Mouse (Mus musculus) neural tube, embryonic 15.5 days (tissue): ENCODE measurements around the gene Pramel7. TPM values are rescaled to one million over a fixed set of nuclear protein-coding genes. Genes with fewer than 3 reads are reported as not detected.
"Not testable (repeated sequence)": the region's sequence is repeated elsewhere in the genome, so short reads cannot be mapped to it uniquely, and the experiment has no call there.

Experiments
- ATAC-seq: fragments of 200-750 bp; cut with Nextera tagmentation; 2 replicates; pipeline ENCODE4 v1.8.0; 2017; ENCODE audit warnings: mild to moderate bottlenecking, moderate TSS enrichment, moderate library complexity; ENCODE audit not compliant: low FRiP score
- H3K27ac ChIP-seq: fragments of 300-500 bp; sonication (generic); replicated peaks from 2 replicates; pipeline ENCODE4 v1.5.1; 2015; ENCODE audit warnings: mild to moderate bottlenecking, inconsistent platforms
- H3K27me3 ChIP-seq: fragments of 300-500 bp; sonication (generic); replicated peaks from 2 replicates; pipeline ENCODE4 v1.6.1; 2015; ENCODE audit warnings: inconsistent platforms
- H3K36me3 ChIP-seq: fragments of 300-500 bp; sonication (generic); 2 replicates; pipeline ENCODE4 v1.6.1; 2015; ENCODE audit warnings: inconsistent platforms
- H3K4me1 ChIP-seq: fragments of 300-500 bp; sonication (generic); 2 replicates; pipeline ENCODE4 v1.6.1; 2015; ENCODE audit warnings: inconsistent platforms
- H3K4me2 ChIP-seq: fragments of 300-500 bp; sonication (generic); 2 replicates; pipeline ENCODE4 v1.6.1; 2015; ENCODE audit warnings: inconsistent platforms, mild to moderate bottlenecking, moderate library complexity
- H3K4me3 ChIP-seq: fragments of 300-500 bp; sonication (generic); replicated peaks from 2 replicates; pipeline ENCODE4 v1.5.1; 2015; ENCODE audit warnings: mild to moderate bottlenecking, inconsistent platforms
- H3K9ac ChIP-seq: fragments of 300-500 bp; sonication (generic); replicated peaks from 2 replicates; pipeline ENCODE4 v1.6.1; 2015; ENCODE audit warnings: mild to moderate bottlenecking, inconsistent platforms
- H3K9me3 ChIP-seq: fragments of 300-500 bp; sonication (generic); replicated peaks from 2 replicates; pipeline ENCODE4 v1.6.1; 2016; ENCODE audit warnings: inconsistent platforms
- WGBS: fragments of 180-500 bp; shearing (Covaris S2); methylation state at CpG from one replicate; pipeline ENCODE4 v1.1.7; 2015; ENCODE audit warnings: mixed read lengths; 5-methylcytosine and 5-hydroxymethylcytosine counted together
- polyA plus RNA-seq: library from polyadenylated mRNA; unstranded; fragments of >200 nt; fragmentation: Nextera tagmentation; extraction: Ambion mirVana; gene quantifications from 2 replicates; pipeline ENCODE4 v1.2.1, GENCODE M21; 2015

The Pramel7 gene
- not detected in 2 replicates for polyA plus RNA-seq

DNA sequence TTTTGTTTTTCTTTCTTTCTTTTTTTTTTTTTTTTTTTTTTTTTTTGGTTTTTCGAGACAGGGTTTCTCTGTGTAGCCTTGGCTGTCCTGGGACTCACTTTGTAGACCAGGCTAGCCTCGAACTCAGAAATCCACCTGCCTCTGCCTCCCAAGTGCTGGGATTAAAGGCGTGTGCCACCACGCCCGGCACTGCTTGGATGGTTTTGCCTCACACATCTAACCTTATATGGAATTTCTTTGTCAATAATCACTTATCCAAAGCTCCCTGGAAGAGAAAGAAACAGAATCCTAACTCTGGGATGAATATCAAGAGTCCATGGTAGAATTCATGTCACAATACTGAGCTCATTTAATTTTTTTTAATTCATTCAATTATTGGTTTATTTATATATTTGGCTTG is at the start of gene Pramel7:
Pramel7 (minus strand) TSS at position 101 of the 400 bp plus-strand sequence.
- not testable (repeated sequence) for H3K4me1 ChIP-seq, ATAC-seq, H3K27me3 ChIP-seq, H3K4me2 ChIP-seq, H3K9me3 ChIP-seq, H3K27ac ChIP-seq, H3K36me3 ChIP-seq, H3K4me3 ChIP-seq, H3K9ac ChIP-seq
- 94% methylated on average over 4 of the region's 5 CpGs for WGBS

DNA sequence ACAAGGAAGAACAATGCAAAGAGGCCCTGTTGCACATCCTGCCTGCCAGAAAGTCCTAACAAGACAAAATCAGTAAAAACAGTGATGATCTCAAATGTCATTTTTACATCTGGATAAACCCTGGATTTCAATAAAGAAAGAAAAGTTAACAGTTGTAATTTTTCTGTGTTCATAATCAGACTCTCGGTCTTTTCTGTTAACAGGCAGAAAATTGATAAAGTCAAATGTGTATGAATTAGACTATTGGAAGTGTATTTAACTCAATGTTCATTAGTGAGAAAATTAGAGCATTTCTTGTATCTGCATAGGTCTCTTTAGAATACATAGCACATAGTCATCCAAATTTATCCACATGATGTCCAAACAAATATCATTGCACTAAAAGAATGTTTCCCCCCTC is 48.5 kb upstream of the Pramel7 start, which contains the start of gene Olfr1128:
Olfr1128 (minus strand) TSS at position 101 of the 400 bp plus-strand sequence.
- WGBS: 98% methylated on average over 1 of the region's 1 CpGs
- no peak for ATAC-seq
- H3K9ac ChIP-seq: no peak within 1 kb of the TSS
- no peak within 1 kb of the TSS for H3K4me2 ChIP-seq
- H3K27ac ChIP-seq: no peak within 1 kb of the TSS
- H3K9me3 ChIP-seq: no peaks in the 10 kb centered on the region
- H3K27me3 ChIP-seq: no peaks in the 10 kb centered on the region
- no peaks in the 10 kb centered on the region for H3K36me3 ChIP-seq
- H3K4me1 ChIP-seq: no peaks in the 10 kb centered on the region
- H3K4me3 ChIP-seq: no peak within 1 kb of the TSS

DNA sequence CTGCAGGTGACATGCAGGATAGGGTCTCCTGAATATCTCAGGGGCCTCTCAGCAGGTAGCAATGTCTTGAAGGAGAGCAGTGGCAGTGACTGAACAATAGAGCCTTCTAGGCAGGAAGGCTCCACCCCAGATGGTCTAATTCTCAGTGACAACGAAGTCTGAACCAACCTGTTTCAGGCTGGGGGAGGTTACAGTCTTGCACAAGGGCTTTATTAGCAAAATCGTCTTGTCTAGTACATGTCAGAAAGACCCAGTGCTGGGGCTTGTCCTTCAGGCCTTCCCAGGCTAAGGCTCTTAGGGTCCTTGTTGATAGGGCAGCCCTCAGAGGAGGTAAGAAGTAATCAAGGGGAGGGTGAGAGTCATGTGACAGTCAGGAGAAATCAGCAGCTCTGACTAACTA is 37.9 kb upstream of the Pramel7 start:
- no peak overlapping the region for H3K27ac ChIP-seq
- H3K36me3 ChIP-seq: no peaks in the 10 kb centered on the region
- no peaks in the 10 kb centered on the region for H3K4me1 ChIP-seq
- no peak overlapping the region for H3K4me2 ChIP-seq
- H3K27me3 ChIP-seq: no peaks in the 10 kb centered on the region
- no peaks in the 10 kb centered on the region for H3K9me3 ChIP-seq
- H3K9ac ChIP-seq: no peak overlapping the region
- no peak for ATAC-seq
- H3K4me3 ChIP-seq: no peak overlapping the region
- WGBS: 75% methylated on average over 2 of the region's 2 CpGs

- no peak for ATAC-seq
- Histone ChIP-seq H3K4me1 (no peaks in the 10 kb centered on the region), H3K36me3 (no peaks in the 10 kb centered on the region), H3K27me3 (no peaks in the 10 kb centered on the region), H3K4me3 (no peak within 1 kb of the TSS), H3K4me2 (no peak within 1 kb of the TSS), H3K9me3 (no peaks in the 10 kb centered on the region), H3K9ac (no peak within 1 kb of the TSS), H3K27ac (no peak within 1 kb of the TSS)
Measured at GRCm38 (mm10) chr2:87531496-87531895, 34.6 kb upstream of the Pramel7 start, which contains the start of gene Olfr153. Gene Olfr153, plus strand, starts transcription at chr2:87531796.

GRCm38 (mm10) chr2:87525899-87526616 is 29.2 kb upstream of the Pramel7 start:
- Histone ChIP-seq H3K4me2 (peak overlapping the region; percentile 53), H3K4me3 (peak overlapping the region; percentile 27)
- 30% methylated on average over 39 of the region's 39 CpGs for WGBS
- H3K36me3 ChIP-seq, H3K27ac ChIP-seq, H3K9me3 ChIP-seq, H3K4me1 ChIP-seq, H3K9ac ChIP-seq, H3K27me3 ChIP-seq: not testable (repeated sequence)
- ATAC-seq: peak; percentile 57; the same call in 1 of the 2 replicates

GRCm38 (mm10) chr2:87520651-87521050 is 23.8 kb upstream of the Pramel7 start:
- 94% methylated on average over 4 of the region's 4 CpGs for WGBS
- Histone ChIP-seq H3K4me3 (no peak overlapping the region), H3K4me2 (no peak overlapping the region), H3K27ac (no peak overlapping the region), H3K4me1 (no peaks in the 10 kb centered on the region), H3K9me3 (no peaks in the 10 kb centered on the region), H3K9ac (no peak overlapping the region), H3K27me3 (no peaks in the 10 kb centered on the region), H3K36me3 (no peaks in the 10 kb centered on the region)
- ATAC-seq: no peak

- no peak overlapping the region for H3K4me2 ChIP-seq
- no peak overlapping the region for H3K4me3 ChIP-seq
- no peak overlapping the region for H3K9ac ChIP-seq
- WGBS: 86% methylated on average over 3 of the region's 3 CpGs
- H3K4me1 ChIP-seq: no peaks in the 10 kb centered on the region
- no peaks in the 10 kb centered on the region for H3K27me3 ChIP-seq
- no peak overlapping the region for H3K27ac ChIP-seq
- ATAC-seq: no peak
- no peaks in the 10 kb centered on the region for H3K9me3 ChIP-seq
- no peaks in the 10 kb centered on the region for H3K36me3 ChIP-seq
Measured at GRCm38 (mm10) chr2:87516581-87516980, 19.7 kb upstream of the Pramel7 start.

DNA sequence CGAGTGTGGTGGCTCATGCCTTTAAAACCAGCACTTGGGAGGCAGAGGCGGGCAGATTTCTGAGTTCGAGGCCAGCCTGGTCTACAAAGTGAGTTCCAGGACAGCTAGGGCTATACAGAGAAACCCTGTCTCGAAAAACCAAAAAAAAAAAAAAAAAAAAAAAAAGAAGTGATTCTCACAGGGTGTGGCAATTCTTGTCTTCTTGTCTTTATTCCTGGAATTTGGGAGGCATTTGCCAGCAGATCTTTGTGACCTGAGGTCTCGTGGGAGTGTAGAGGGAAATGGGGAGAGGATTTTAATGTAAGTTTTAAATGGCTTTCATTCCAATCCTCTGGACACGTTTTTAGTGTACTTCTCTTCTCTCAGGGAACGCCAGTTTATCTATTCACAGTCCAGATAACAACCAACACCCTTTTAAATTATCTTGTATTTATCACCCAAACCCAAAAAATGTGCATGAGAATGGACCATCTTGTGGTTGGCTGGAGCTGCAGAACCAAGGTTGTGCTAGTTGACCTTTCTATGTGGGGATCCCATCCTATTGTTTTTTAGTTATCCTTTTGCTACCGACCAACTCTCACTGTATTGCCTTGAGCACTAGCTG is 18.7 kb upstream of the Pramel7 start:
- Histone ChIP-seq H3K4me1 (no peaks in the 10 kb centered on the region), H3K4me2 (no peak overlapping the region), H3K27me3 (no peaks in the 10 kb centered on the region), H3K36me3 (no peaks in the 10 kb centered on the region), H3K4me3 (no peak overlapping the region), H3K27ac (no peak overlapping the region), H3K9me3 (no peaks in the 10 kb centered on the region), H3K9ac (no peak overlapping the region)
- 88% methylated on average over 8 of the region's 8 CpGs for WGBS
- no peak for ATAC-seq

DNA sequence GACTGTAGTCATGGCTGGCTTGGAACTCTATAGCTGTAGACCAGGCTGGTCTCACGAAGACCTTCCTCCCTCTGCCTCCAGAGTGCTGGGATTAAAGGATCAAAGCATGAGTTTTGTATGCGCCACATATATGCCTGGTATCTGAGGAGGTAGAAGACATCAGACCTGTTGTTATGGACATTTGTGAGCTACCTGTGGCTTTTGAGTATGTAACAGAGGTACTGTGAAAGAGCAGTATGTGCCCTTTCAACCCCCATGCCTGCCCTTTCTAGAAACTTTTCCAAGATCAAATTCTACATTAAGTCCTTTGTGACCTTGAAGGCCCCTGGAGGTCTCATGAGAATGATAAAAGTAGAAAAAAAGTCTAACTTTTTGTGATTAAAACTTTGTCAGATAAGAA is 18.2 kb upstream of the Pramel7 start:
- no peaks in the 10 kb centered on the region for H3K27me3 ChIP-seq
- no peaks in the 10 kb centered on the region for H3K9me3 ChIP-seq
- no peak overlapping the region for H3K27ac ChIP-seq
- H3K36me3 ChIP-seq: no peaks in the 10 kb centered on the region
- no peaks in the 10 kb centered on the region for H3K4me1 ChIP-seq
- no peak overlapping the region for H3K4me3 ChIP-seq
- whole genome bisulfite sequencing: 95% methylated on average over 2 of the region's 2 CpGs
- H3K9ac ChIP-seq: no peak overlapping the region
- no peak for ATAC-seq
- H3K4me2 ChIP-seq: no peak overlapping the region

- H3K9ac ChIP-seq: no peak within 1 kb of the TSS
- no peaks in the 10 kb centered on the region for H3K9me3 ChIP-seq
- WGBS: 94% methylated on average over 6 of the region's 6 CpGs
- no peaks in the 10 kb centered on the region for H3K4me1 ChIP-seq
- no peaks in the 10 kb centered on the region for H3K36me3 ChIP-seq
- no peak within 1 kb of the TSS for H3K27ac ChIP-seq
- no peak for ATAC-seq
- H3K27me3 ChIP-seq: no peaks in the 10 kb centered on the region
- no peak within 1 kb of the TSS for H3K4me3 ChIP-seq
- H3K4me2 ChIP-seq: no peak within 1 kb of the TSS
Measured at GRCm38 (mm10) chr2:87506265-87506664, 9.4 kb upstream of the Pramel7 start, which contains the start of gene Pramel6. Gene Pramel6, plus strand, starts transcription at chr2:87506565.

- WGBS: 80% methylated on average over 2 of the region's 2 CpGs
- no peak overlapping the region for H3K4me2 ChIP-seq
- no peak for ATAC-seq
Measured at GRCm38 (mm10) chr2:87482276-87482675, 14.6 kb downstream of the Pramel7 start.

DNA sequence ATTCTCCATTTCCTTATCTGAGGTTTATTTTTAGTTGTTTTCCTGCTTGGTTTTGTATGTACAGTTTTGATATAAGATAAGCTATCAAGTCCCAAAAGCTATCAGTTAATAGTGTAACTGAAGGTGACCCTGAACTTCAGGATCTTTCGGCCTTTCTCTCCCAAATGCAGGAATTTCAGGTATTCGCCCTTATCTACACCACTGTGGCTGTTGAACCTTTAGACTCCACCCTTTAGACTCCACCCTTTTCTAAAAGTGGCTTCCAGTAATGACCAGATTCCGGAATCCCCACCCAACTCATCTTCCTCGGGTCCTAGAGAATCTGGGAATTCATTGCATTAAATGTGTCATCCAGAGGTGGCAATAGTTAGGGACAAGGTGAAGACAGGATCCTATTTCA is 15.7 kb downstream of the Pramel7 start:
- Histone ChIP-seq H3K36me3 (no peaks in the 10 kb centered on the region), H3K4me3 (no peak overlapping the region), H3K4me1 (no peaks in the 10 kb centered on the region), H3K9ac (no peak overlapping the region), H3K27ac (no peak overlapping the region), H3K4me2 (no peak overlapping the region), H3K27me3 (no peaks in the 10 kb centered on the region), H3K9me3 (no peaks in the 10 kb centered on the region)
- WGBS: 85% methylated on average over 4 of the region's 4 CpGs
- no peak for ATAC-seq

More at GRCm38 (mm10) chr2:87482276-87482675, 14.6 kb downstream of the Pramel7 start:
- no peaks in the 10 kb centered on the region for H3K27me3 ChIP-seq
- no peak overlapping the region for H3K4me3 ChIP-seq
- no peaks in the 10 kb centered on the region for H3K4me1 ChIP-seq
- no peak overlapping the region for H3K9ac ChIP-seq
- H3K36me3 ChIP-seq: no peaks in the 10 kb centered on the region
- H3K9me3 ChIP-seq: no peaks in the 10 kb centered on the region
- no peak overlapping the region for H3K27ac ChIP-seq
